Mouse (Mus musculus) v-Abl transformed pro-B cells (cell line): ENCODE data around the gene Tdrd5.

Source experiments
- in situ Hi-C, 2 experiments: fragments of 400-800 bp; cut with MboI; formaldehyde crosslinking; loops; one replicate each; pipeline ENCODE4 v1.15.1; 2025; ENCODE audit not compliant: unreplicated experiment in 2 of 2

Tdrd5 gene

DNA sequence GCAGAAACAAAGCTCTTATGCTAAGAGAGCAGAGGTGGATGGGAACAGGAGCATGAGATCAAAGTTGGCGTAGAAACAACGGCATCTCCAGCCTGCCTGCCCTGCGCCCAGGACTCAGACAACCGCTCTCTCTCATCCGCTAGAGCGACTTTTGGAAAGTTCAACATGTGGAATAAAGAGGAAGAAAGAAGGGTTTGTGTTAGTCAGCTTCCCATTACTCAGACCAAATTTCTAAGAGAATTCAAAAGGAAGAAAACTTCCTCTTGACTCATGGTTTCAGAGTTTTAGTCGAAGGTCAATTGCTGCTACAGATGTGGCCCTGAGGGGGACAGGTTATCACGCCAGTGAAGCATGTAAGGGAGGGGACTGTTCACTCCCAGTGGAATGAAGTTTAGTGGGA is 39.5 kb downstream of the Tdrd5 start:
- in situ Hi-C loops: loop anchor here (5.0 to 10.0 kb wide), 2 partner anchors 368 to 371 kb away; no protein-coding TSS in a partner anchor

DNA sequence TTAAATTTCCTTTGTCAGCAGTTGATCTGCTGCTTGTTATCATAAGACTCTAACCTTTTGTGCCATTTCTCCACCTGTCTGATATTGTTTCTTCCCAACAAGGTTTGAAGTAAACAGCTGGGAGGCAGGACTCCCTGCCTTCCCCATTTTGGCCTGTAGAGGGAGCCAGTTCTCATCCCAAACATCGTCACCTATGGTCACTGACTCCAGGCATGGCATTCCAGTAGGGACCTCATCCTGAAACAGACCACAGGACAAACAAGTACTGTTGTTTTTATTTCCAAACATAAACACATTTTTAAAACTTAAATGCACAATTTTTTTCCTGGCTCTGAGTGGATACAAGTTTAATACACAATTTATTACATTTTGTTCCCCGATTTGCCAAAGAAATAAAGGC is 40.1 kb downstream of the Tdrd5 start:
- in situ Hi-C loops: loop anchor here (5.0 to 10.0 kb wide), 2 partner anchors 369 to 371 kb away; no protein-coding TSS in a partner anchor

DNA sequence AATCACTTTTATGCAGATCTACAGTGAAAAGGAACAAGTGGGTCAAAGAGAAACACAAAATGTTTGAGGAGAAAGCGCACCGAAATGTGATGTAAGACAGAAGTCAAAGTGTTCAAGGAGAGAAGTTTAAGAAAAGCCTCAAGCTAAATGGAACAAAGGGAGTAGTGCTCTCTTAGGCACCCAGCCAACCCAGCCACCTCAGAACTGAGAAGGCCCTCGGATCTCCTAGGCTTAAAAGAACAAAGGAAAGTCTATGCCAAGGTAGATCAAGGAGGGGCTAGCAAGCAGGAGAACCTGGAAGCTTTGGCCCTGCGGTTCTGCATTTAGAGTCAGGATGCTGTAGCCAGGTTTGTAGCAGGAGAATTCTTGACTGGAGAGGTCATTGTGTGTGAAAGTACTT is 48.6 kb downstream of the Tdrd5 start:
- in situ Hi-C loops: loop anchor here in 1 of 2 experiments (10.0 kb wide), 1 partner anchor 280 kb away; no protein-coding TSS in a partner anchor

DNA sequence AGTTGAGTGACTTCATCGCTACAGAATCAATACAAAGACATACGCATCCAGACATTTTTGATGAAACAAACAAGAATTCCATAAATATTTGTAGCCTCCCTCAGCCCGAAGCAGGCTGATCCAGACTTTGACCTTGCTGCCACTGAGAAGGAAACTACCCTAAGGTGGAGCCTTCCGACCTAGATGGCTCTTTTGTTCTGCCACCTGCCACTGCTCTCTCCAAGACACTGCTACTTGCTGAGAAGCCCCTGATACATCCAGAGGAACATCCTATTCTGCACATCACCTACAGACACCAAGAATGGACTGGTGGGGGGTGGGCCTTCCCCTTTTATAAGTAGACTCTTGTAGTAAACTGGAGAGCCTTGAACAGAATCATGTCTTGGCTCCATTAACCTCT is 52.4 kb downstream of the Tdrd5 start:
- in situ Hi-C loops: loop anchor here in 1 of 2 experiments (10.0 kb wide), 1 partner anchor 284 kb away; no protein-coding TSS in a partner anchor

DNA sequence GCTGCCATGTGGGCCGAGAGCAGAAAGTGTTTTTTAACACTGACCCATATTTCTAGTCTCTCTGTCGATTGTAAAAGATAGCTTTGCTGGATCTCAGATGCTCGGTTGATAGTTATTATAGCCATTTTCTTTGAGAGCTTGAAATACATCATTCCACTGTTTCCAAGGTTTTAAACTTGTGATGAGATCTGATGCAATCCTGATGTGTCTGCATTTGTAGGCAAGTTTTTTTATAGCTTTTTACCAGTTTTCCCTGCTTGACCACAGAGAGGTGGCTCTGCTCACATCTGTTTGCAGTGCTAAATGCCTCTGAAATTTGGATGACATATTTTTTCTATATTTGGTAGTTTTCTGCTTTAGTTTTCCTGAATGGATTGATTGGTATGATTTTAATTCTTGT is 55.6 kb downstream of the Tdrd5 start:
- in situ Hi-C loops: loop anchor here in 1 of 2 experiments (10.0 kb wide), 1 partner anchor 463 kb away; no protein-coding TSS in a partner anchor

DNA sequence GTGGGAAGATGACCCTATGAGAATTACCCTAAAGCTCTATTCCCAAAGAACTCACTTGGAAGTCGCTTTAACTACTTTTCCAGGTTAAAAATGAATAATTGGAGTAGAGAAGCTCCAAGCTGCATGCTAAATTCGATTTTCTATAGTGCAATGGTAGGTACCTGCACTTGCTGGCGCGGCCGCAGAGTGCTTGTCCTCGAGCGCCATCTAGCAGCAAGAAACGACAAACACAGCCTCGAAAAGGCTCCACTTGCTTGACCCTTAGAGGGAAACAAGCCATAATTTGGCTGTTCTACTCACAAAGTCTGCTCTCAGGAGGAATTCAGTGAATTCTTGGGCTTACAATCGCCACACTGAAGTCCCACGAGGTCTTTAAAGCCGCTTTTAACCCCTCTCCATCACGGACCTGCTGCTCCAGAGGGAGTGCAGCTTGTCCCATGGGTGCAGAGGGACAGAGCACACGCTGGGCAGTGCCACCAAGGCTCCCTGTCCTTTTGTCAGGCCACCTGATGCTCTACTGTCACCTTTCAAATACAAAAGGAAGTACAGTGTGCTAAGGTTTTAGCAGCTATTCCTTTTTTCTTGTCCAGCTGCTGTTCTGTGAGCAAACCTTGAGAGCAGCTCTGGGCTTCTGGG is 61.6 kb downstream of the Tdrd5 start:
- in situ Hi-C loops: loop anchor here (5.0 to 10.0 kb wide), 3 partner anchors 457 to 840 kb away; no protein-coding TSS in a partner anchor

DNA sequence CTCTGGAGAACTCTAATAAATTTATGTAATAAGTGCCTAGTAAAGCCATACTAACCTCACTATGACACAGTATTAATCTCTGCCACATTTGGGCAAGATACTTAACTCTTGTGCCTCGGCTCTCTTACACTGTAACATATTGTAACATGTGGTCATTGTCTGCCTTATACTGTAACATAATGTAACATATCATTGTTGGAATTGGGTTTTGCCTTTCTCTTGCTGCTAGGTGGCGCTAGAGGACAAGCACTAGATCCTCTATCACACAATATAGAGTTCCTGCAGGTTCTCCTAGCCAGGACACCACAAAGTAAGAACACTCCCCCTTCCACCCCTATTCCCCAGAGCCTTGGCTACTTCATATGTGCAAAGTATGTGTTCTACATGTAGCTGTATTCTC is 62.4 kb downstream of the Tdrd5 start:
- in situ Hi-C loops: loop anchor here (5.0 to 10.0 kb wide), 3 partner anchors 456 to 841 kb away; no protein-coding TSS in a partner anchor

DNA sequence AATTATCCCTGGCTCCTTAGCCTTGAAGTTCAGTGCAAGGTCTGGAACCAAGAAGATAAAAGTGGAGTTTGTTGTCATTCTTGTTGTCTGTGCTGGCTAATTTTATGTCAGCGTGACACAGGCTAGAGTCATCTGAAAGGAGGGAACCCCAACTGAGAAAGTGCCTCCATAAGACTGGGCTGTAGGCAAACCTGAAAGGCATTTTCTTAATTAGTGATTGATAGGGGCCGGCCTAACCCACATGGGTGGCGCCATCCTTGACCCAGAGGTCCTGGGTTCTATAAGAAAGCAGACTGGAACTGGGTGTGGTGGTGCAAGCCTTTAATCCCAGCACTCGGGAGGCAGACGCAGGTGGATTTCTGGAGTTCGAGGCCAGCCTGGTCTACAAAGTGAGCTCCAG is 72.3 kb downstream of the Tdrd5 start:
- in situ Hi-C loops: no loop called here

DNA sequence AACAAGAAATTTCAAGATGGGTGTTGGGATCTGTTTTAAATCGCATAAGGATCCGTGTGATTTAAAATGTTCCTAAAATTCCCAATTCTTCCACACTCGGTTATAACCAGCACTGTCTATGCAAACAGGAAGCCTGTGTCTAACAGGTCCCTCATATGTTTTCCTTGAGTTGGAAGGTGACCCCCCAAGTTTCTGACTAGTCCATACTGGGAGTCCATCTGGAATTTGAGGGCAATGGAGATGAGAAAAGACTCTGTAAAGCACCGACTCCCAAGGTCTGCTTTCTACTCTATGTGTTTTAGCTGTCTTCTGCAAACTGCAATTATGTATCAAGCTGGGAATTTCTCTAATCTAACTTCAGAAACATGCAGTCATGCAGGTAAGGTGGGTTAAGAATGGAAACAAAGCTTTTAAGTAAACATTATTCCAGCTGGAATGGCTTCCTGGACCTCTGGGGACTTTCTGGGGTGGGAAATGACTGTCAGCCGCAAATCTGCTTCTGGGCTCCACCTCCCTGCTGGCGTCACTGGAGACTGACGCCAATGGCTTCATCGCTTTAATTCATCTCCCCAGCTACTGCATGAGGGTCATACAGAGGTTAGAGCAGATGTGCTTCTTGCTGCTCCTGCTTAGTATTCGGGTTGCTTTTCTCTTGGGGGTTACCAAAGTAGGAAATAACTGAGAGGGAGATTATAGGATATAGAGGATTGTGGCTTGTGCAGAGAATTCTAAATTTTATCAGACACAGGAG is 73.0 kb downstream of the Tdrd5 start:
- in situ Hi-C loops: no loop called here

DNA sequence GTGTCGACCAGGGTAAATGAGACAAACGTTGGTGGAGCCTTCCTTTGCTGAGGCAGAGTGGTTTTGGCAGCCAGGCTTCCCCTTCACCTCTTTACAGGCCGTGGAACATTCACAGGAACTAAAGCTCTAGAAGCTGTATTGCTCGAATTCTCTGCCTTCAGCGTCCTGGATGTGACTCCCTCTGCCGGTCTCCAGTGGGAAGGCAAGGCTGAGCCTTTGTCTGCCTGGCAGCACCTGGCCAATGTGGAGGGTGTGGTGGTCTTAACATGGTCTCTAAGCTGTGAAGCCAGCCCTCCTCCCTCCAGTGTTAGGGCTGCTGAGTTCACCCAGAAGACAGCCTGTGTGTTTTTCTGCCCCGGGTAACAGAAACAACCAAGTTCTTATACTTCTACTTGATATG is 74.0 kb downstream of the Tdrd5 start:
- in situ Hi-C loops: no loop called here

DNA sequence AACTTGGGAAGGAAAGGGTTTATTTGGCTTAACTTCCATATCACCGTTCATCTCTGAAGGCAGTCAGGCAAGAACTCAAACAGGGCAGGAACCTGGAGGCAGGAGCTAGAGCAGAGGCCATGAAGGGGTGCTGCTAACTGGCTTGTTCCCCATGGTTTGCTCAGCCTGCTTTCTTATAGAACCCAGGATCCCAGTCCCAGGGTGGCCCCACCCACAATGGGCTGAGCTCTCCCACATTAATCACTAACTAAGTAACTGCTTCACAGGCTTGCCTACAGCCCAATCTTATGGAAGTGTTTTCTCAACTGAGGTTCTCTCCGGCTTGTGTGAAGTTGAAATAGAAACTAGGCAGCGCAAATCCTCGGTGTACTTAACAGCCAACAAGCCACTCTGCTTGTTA is 74.7 kb downstream of the Tdrd5 start:
- in situ Hi-C loops: no loop called here

DNA sequence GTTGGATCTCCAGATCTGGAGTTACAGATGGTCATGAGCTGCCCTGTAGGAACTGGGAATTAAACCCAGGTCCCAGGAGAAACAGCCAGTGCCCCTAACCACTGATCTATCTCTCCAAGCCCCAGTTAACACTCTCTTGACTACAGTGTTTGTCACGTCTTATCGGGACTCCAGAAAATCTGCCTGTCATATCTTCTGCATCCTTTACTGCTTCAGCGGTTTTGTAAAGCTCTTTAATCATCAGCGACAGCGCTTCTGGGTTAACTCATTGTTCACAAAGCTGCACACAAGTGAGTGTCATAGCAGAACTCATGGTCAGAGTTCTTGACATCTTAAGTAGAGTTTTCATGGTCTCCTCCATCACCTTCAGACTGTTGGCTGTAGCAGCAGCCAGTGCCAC is 76.6 kb downstream of the Tdrd5 start:
- in situ Hi-C loops: no loop called here

DNA sequence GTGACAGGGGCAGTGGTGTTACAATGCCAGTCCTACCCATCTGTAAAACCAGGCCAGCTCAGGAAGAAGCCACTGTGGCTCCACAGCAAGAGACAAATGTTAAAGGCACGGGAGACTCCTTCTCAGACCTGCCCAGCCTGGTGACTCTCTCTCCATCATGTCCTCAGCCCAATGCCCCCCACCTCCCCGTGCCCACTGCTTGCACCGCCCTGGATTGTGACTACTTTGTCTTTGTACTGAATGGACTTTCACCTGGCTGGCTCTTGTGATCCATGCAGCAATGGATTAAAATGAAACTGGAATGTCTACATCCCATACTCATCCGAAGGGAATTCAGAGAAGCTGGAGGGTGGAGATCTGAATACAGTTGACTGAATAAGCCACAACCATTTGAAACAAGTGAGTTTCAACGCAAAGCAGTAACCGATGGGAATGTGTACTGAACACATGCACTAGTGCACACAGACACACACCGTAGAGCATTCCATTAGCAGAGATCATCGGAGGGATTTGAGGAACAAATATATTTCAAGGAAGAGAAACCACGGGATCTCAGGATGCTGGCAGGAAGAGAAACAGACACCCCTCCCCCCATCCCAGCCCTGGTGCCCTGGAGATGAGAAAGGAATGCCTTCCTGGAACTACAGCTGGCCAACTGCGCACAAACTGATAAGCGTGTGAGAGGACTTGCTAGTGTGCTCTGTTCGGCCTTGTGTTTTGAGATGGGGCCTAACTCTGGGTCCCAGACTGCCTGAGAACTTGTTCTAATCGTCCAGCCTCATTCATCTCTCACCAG is 81.1 kb downstream of the Tdrd5 start:
- in situ Hi-C loops: no loop called here

DNA sequence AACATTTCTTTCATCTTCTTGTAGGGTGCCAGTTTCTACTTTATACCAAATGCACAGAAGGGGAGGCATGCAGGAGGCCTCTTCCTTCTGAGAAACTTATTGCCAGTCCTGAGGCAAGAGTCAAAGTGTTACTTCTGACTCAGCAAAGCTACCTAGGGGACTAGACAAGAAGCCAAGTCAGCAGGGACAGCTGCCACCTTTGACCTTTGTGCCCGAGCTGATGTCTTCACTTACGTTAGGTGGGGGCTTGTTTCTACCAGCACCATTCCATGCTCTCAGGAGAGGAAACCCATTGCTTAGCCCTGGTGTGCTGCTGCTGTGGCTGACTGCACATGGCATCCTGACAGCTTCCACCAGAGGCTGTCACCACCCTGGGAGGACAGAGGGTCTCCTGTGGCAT is 82.1 kb downstream of the Tdrd5 start:
- in situ Hi-C loops: no loop called here

DNA sequence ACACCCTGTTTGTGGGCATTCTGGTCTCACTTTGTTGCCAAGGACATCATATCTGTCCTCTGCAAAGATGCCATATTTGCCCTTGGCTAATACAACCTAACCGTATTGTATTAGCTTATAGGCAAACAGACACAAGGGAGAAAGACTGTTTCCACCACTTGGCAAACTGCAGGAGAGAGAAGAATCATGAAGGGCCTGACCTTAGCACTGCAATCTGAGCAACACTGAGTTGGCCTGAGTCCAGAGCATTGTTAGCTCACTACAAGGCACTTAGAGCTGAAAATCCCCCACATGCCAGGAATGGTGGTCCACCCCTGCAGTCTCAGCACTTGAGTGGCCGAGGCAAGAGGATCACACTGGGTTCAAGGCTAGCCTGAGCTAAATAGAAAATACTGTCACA is 84.9 kb downstream of the Tdrd5 start:
- in situ Hi-C loops: no loop called here

DNA sequence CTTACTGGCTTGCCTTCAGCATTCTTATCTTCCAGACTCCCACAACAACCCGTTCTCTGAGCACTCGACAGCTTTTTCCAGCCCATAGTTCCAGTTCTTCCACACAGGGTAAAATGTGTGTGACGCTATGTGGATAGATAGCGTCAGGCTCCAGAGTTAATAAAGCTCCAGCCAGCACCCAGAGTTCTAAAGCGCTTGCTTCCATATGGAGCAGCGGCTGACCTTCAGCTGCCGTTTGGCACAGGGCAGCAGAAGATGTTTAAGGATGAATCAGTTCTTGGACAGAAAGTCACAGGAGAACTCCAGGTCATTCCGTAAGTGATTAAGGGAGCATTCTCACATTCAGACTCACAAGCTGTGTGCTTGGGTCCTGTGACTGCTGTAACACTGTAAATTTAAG is 85.5 kb downstream of the Tdrd5 start:
- in situ Hi-C loops: no loop called here

DNA sequence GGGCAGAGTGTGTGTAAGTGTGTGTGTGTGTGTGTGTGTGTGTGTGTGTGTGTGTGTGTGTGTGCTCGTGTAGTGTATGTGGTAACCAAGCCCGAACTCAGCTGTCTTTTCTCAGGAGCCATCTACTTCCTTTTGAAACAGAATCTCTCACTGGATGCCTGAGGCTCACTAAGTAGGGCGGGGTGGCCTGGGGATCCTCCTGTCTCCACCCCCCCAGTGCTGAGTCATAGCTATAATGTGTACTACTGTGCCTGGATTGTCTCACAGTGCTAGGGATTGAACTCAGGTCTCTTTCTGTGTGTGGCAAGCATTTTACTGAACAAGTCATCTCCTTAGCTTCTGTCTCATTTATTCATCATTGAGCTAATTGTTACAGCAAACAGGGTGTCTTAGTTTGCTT is 86.1 kb downstream of the Tdrd5 start:
- in situ Hi-C loops: no loop called here

DNA sequence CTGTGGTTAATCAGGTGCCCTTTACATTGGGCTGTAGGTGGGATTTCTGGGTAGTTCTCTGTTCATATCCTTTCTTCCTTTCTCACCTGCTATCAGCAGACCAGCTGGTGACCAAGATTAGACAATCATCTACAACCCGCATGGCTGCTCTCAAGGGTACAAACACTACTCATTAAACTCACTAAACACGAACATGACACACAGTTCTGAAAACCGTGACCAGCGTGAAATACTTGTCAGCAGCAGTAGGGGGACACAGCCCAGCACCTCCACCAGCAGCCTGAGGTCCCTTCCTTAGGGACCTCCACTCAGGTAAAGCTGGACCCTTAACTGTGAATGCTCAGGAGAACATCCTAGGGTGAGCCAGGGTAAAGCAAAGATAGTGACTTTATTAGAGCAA is 87.2 kb downstream of the Tdrd5 start:
- in situ Hi-C loops: no loop called here

DNA sequence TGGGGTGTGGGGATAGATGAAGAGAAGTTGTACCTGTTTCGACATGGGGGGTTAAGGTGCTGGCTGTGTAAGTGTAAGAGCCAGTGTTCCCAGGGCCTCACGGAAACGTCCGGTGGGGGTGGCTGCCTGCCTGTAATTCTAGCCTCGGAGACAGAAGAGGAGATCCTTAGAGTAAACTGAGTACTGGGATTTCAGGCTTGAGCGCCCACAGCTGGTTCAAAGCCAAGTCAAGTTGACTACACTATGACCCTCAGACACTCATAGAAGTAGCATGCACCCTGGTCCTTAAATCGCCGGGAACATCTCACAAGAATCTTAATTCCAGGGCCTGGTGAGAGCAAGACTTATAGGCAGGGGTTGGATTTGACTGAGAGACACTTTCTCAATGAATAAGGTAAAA is 88.8 kb downstream of the Tdrd5 start:
- in situ Hi-C loops: no loop called here

DNA sequence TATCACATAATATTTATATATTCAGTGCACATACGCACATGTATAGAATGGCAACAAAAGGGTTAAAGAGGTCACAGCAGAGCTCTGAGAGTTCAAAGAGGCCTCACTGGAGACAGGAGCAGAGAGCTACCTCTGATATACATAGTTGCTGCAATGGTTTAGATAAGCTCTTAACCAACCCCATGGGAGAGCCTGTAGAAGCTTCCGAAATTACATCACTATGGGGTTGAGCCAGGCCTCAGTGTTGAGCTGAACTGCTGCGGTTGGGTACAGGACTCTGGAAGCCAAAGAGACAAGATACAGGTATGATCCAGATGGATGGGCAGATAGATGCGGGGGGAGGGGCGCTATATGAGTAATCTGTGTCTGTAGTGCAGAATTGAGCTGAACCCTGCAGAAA is 90.5 kb downstream of the Tdrd5 start:
- in situ Hi-C loops: no loop called here

DNA sequence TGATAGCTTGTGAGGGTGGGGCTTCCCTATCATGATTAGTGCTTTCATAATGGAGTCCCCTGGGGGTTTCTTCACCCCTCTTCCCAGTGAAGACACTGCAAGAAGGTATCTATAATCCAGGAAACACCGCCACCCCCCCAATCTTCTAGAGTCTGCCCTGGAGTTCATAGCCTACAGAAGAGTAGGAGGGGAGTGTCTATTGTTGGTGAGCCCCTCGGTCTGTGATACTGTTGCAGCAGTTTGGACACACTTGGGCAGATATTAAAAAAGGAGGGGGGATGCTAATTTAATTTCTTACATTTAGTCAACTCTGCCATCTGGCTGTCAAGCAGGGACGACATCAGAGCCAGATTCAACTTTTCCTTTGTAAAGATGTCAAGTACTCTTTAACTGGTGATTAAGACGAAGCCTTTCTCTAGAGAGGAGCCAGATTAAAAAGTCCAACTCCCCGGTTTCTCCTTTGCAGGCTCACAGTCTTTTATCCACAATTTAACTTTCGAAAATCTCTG is 91.6 kb downstream of the Tdrd5 start:
- in situ Hi-C loops: no loop called here
